8 mouse cellular contexts compared by ENCODE assay signal in genomic region chr4:99182660-99183431, GRCm38 (mm10). TPM values are rescaled to one million over a fixed set of nuclear protein-coding genes. Genes with fewer than 3 reads are reported as not detected.
DNase-seq lines count a peak whose midpoint lies in the region; ATAC-seq lines count a peak whose summit lies in the region.

No protein-coding gene starts in this region.

- H3K27ac ChIP-seq in intestine, embryonic 15.5 days = no peak overlapping the region
- H3K27ac ChIP-seq in intestine, embryonic 16.5 days (ENCODE audit: low read length) = no peak overlapping the region

- H3K4me2 ChIP-seq in intestine, embryonic 15.5 days (replicated peaks) = no peak overlapping the region
- H3K4me2 ChIP-seq in intestine, embryonic 16.5 days (ENCODE audit: low read depth, low read length) = no peak overlapping the region

- H3K4me1 ChIP-seq in intestine, embryonic 15.5 days (replicated peaks) = no peaks in the 10 kb centered on the region
- H3K4me1 ChIP-seq in intestine, embryonic 16.5 days (ENCODE audit: control insufficient read depth, insufficient read depth, low read length) = no peaks in the 10 kb centered on the region

- H3K9ac ChIP-seq in intestine, embryonic 15.5 days = no peak overlapping the region
- no peak overlapping the region for H3K9ac ChIP-seq in intestine, embryonic 16.5 days (ENCODE audit: low read depth, low read length)

- DNase-seq in B cell, adult 2 months = peak; percentile 30 to 32
- DNase-seq in hindlimb bud, embryonic 11.5 days (ENCODE audit: extremely low spot score, low read depth, low spot score) = peak; percentile 52
- DNase-seq in ovary, postnatal 14 days (ENCODE audit: low spot score) = no peak
- DNase-seq in left cerebral cortex, adult 8-10 months (ENCODE audit: low spot score in 2 of 2) = no peak
- no peak for DNase-seq in kidney, postnatal 4 days

- no peak overlapping the region for H3K4me3 ChIP-seq in intestine, embryonic 15.5 days (replicated peaks)
- H3K4me3 ChIP-seq in intestine, embryonic 16.5 days (ENCODE audit: low read length) = no peak overlapping the region

- 0 out of 2 replicates have a peak, but pooled peaks have one; percentile 47 for ATAC-seq in intestine, embryonic 15.5 days
- ATAC-seq in intestine, embryonic 16.5 days = no peak
- ATAC-seq in activated CD4-positive, CD25-positive, alpha-beta regulatory T cell, adult 4 months = peak; percentile 59

- no peaks in the 10 kb centered on the region for H3K36me3 ChIP-seq in intestine, embryonic 15.5 days
- H3K36me3 ChIP-seq in intestine, embryonic 16.5 days (ENCODE audit: control insufficient read depth, insufficient read depth, low read length) = no peaks in the 10 kb centered on the region

- WGBS in intestine, embryonic 15.5 days = 75% methylated on average over 20 of the region's 20 CpGs
- 76% methylated on average over 20 of the region's 20 CpGs for WGBS in intestine, embryonic 16.5 days

- H3K27me3 ChIP-seq in intestine, embryonic 15.5 days (replicated peaks) = no peaks in the 10 kb centered on the region
- no peaks in the 10 kb centered on the region for H3K27me3 ChIP-seq in intestine, embryonic 16.5 days (replicated peaks; ENCODE audit: control insufficient read depth, insufficient read depth, low read length)

- H3K9me3 ChIP-seq in intestine, embryonic 15.5 days = no peaks in the 10 kb centered on the region
- no peaks in the 10 kb centered on the region for H3K9me3 ChIP-seq in intestine, embryonic 16.5 days (ENCODE audit: control insufficient read depth, low read length)

RNA-seq across cellular contexts. Expression of gene Atg4c, which starts 10.9 kb away (rescaled TPM):
- 14.4 and 14.6 TPM in 2 replicates for polyA plus RNA-seq in intestine, embryonic 15.5 days (2015; fragmentation: Nextera tagmentation; extraction: Ambion mirVana)
- 15.0 and 15.7 TPM in 2 replicates for polyA plus RNA-seq in intestine, embryonic 16.5 days (2015; fragmentation: Nextera tagmentation; extraction: Ambion mirVana)
- 1 to 10 TPM in 1 of 2 experiments, under 1 TPM in 1; 0.50 to 1.1 TPM for polyA plus RNA-seq in activated CD4-positive, CD25-positive, alpha-beta regulatory T cell, adult 4 months (2017; shearing (Covaris generic))
- total RNA-seq in left cerebral cortex, adult 8-10 months (2022) = 10 to 100 TPM; 42.4 to 51.4 (median 47.2) TPM

Comparison
In these comparisons a context has a peak if more than half of its experiments do, and no peak if none do; other contexts are left out.
1. DNase-seq: peak in B cell, adult 2 months (2 of 2) and hindlimb bud, embryonic 11.5 days (single experiment); none in ovary, postnatal 14 days (single experiment), left cerebral cortex, adult 8-10 months (0 of 2) and kidney, postnatal 4 days (0 of 2).